Mouse (Mus musculus) midbrain, embryonic 10.5 days (tissue): ENCODE data around the gene Vmn1r11. TPM values are rescaled to one million over a fixed set of nuclear protein-coding genes. Genes with fewer than 3 reads are reported as not detected.

Experiments used
- DNase-seq: peaks from one replicate; pipeline ENCODE4 v3.0.0-alpha.2; 2017; ENCODE audit warnings: low spot score
- H3K27ac ChIP-seq: fragments of 300-500 bp; sonication (generic); replicated peaks from 2 replicates; pipeline ENCODE4 v1.5.1; 2016; ENCODE audit warnings: mild to moderate bottlenecking
- H3K27me3 ChIP-seq: fragments of 300-500 bp; sonication (generic); 2 replicates; pipeline ENCODE4 v1.6.1; 2016; ENCODE audit warnings: low read depth, mild to moderate bottlenecking; ENCODE audit not compliant: poor library complexity, severe bottlenecking
- H3K36me3 ChIP-seq: fragments of 300-500 bp; sonication (generic); 2 replicates; pipeline ENCODE4 v1.6.1; 2016; ENCODE audit warnings: mild to moderate bottlenecking, moderate library complexity
- H3K4me1 ChIP-seq: fragments of 300-500 bp; sonication (generic); 2 replicates; pipeline ENCODE4 v1.6.1; 2016
- H3K4me3 ChIP-seq: fragments of 300-500 bp; sonication (generic); 2 replicates; pipeline ENCODE4 v1.5.1; 2016; ENCODE audit warnings: mild to moderate bottlenecking, moderate library complexity
- H3K9me3 ChIP-seq: fragments of 300-500 bp; sonication (generic); replicated peaks from 2 replicates; pipeline ENCODE4 v1.6.1; 2016; ENCODE audit warnings: mild to moderate bottlenecking
- WGBS: fragments of 180-500 bp; shearing (Covaris S2); methylation state at CpG from one replicate; pipeline ENCODE4 v1.1.7; 2016; 5-methylcytosine and 5-hydroxymethylcytosine counted together
- polyA plus RNA-seq: library from polyadenylated mRNA; unstranded; fragments of >200 nt; fragmentation: Nextera tagmentation; extraction: Ambion mirVana; gene quantifications from 2 replicates; pipeline ENCODE4 v1.2.1, GENCODE M21; 2016

Vmn1r11 gene
- not detected in 2 replicates for polyA plus RNA-seq

GRCm38 (mm10) chr6:57133155-57133554 is at the start of gene Vmn1r11:
Vmn1r11 (plus strand) TSS chr6:57133455.
- no peaks in the 10 kb centered on the region for H3K9me3 ChIP-seq
- H3K4me3 ChIP-seq, result no peak within 1 kb of the TSS
- H3K27ac ChIP-seq, result no peak within 1 kb of the TSS
- H3K4me1 ChIP-seq, result no peaks in the 10 kb centered on the region
- no peaks in the 10 kb centered on the region for H3K27me3 ChIP-seq
- WGBS, result 77% methylated on average over 1 of the region's 1 CpGs
- DNase-seq, result no peak
- H3K36me3 ChIP-seq, result no peaks in the 10 kb centered on the region

GRCm38 (mm10) chr6:57106358-57106757 is 26.9 kb upstream of the Vmn1r11 start:
- Histone ChIP-seq H3K9me3 (no peaks in the 10 kb centered on the region), H3K27me3 (no peaks in the 10 kb centered on the region)

GRCm38 (mm10) chr6:57109154-57109553 is 24.1 kb upstream of the Vmn1r11 start, which contains the start of gene Vmn1r10:
Vmn1r10 (plus strand) TSS chr6:57109454.
- H3K27me3 ChIP-seq, result no peaks in the 10 kb centered on the region
- H3K9me3 ChIP-seq, result no peaks in the 10 kb centered on the region
- 83% methylated on average over 3 of the region's 3 CpGs for WGBS
- H3K27ac ChIP-seq, result no peak within 1 kb of the TSS
- DNase-seq, result no peak
- no peaks in the 10 kb centered on the region for H3K4me1 ChIP-seq
- no peaks in the 10 kb centered on the region for H3K36me3 ChIP-seq
- H3K4me3 ChIP-seq, result no peak within 1 kb of the TSS

More at GRCm38 (mm10) chr6:57106358-57106757, 26.9 kb upstream of the Vmn1r11 start:
- H3K4me1 ChIP-seq, result no peaks in the 10 kb centered on the region
- H3K36me3 ChIP-seq, result no peaks in the 10 kb centered on the region
- H3K4me3 ChIP-seq, result no peak overlapping the region
- DNase-seq, result no peak
- 84% methylated on average over 1 of the region's 1 CpGs for WGBS
- H3K27ac ChIP-seq, result no peak overlapping the region

GRCm38 (mm10) chr6:57156619-57157018 is 23.4 kb downstream of the Vmn1r11 start, which contains the start of gene Vmn1r12:
Vmn1r12 (plus strand) TSS chr6:57156919.
- no peak within 1 kb of the TSS for H3K4me3 ChIP-seq
- H3K9me3 ChIP-seq, result no peaks in the 10 kb centered on the region
- H3K27me3 ChIP-seq, result no peaks in the 10 kb centered on the region
- WGBS, result 92% methylated on average over 2 of the region's 2 CpGs
- no peak within 1 kb of the TSS for H3K27ac ChIP-seq
- no peaks in the 10 kb centered on the region for H3K4me1 ChIP-seq
- no peak for DNase-seq
- H3K36me3 ChIP-seq, result no peaks in the 10 kb centered on the region

Other genes starting within 250 kb of the Vmn1r11 start
- gene Nt5c3, start 209.5 kb upstream of the Vmn1r11 start, polyA plus RNA-seq, result 67.5 and 71.8 TPM in 2 replicates
- 0.37 and 0.43 TPM in 2 replicates for gene Vmn1r4, start 209.4 kb upstream of the Vmn1r11 start, polyA plus RNA-seq
- gene Vmn1r5, start 163.2 kb upstream of the Vmn1r11 start, polyA plus RNA-seq, result not detected in 2 replicates
- gene Vmn1r6, start 136.2 kb upstream of the Vmn1r11 start, polyA plus RNA-seq, result not detected in 2 replicates
- not detected in 2 replicates for gene Vmn1r7, start 108.1 kb upstream of the Vmn1r11 start, polyA plus RNA-seq
- not detected in 2 replicates for gene Vmn1r8, start 101.2 kb upstream of the Vmn1r11 start, polyA plus RNA-seq
- not detected in 2 replicates for gene Vmn1r9, start 66.7 kb upstream of the Vmn1r11 start, polyA plus RNA-seq
- not detected in 2 replicates for gene Vmn1r10, start 24.0 kb upstream of the Vmn1r11 start, polyA plus RNA-seq
- gene Vmn1r12, start 23.5 kb downstream of the Vmn1r11 start, polyA plus RNA-seq, result not detected in 2 replicates
- not detected in 2 replicates for gene Vmn1r13, start 69.8 kb downstream of the Vmn1r11 start, polyA plus RNA-seq
- gene Vmn1r14, start 98.2 kb downstream of the Vmn1r11 start, polyA plus RNA-seq, result not detected in 2 replicates
- gene Vmn1r15, start 124.5 kb downstream of the Vmn1r11 start, polyA plus RNA-seq, result not detected in 2 replicates
- gene Vmn1r16, start 196.0 kb downstream of the Vmn1r11 start, polyA plus RNA-seq, result not detected in 2 replicates
- not detected in 2 replicates for gene Vmn1r17, start 230.3 kb downstream of the Vmn1r11 start, polyA plus RNA-seq